Mouse (Mus musculus): Measurements from ENCODE around the gene Tmem25. TPM values are rescaled to one million over a fixed set of nuclear protein-coding genes. Genes with fewer than 3 reads are reported as not detected.

Gene Tmem25
- 20.9 and 22.9 TPM in 2 replicates for polyA plus RNA-seq (2012; rRNA removed)

DNA sequence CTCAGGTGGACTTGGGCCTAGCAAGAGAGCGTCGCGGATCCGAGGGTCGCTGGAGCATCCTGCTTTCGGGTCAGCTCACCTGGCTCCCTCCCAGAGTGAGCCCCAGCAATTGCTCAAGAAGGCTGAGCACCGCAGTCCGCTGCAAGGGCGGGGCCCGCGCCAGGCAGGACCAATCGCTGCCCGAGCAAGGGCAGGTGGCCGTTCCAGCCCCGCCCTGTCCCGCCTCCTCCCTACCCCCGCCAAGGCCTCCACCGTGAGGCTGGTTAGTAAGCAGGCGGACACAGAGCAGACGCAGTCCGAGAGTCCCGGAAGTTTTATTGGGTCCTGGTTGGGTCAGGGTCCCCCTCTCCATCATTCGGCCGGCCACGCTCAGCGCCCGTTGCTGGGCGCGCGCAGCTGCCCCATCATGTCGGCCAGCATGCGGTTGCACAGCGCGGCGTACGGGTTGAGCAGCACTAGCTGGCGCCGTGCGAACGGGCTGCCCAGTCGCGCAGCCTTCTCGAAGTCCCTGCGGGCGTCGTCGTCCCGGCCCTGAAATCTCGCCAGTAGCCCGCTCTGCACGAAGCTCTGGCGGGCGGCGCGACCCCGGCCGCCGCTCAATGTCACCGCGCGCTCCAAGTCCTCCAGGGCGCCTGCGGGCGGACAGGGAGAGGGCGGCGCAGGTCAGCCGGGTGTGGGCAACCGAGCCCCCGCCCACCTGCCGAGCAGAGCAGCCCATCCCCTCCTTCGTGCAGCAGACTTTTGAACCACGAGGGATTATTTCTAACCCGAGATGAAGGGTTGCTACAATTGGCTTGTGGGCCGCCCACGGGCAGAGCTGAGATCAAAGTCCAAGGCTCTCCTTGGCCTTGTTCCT lies at the start of gene Tmem25:
Gene Tmem25 (minus strand): TSS at position 206 of the 856 bp plus-strand sequence.

GRCm38 (mm10) chr9:44802808-44803450 lies 3.8 kb upstream of the Tmem25 start, which contains the start of gene Ttc36:
Gene Ttc36, minus strand, starts transcription at chr9:44803072.

GRCm38 (mm10) chr9:44767101-44768028 lies 31.7 kb downstream of the Tmem25 start, which contains the start of the genes Arcn1 and Ift46:
Gene Arcn1, minus strand, starts transcription at chr9:44767845.
Gene Ift46, plus strand, starts transcription at chr9:44767908.

Other genes starting within 250 kb of the Tmem25 start
- gene Cxcr5, start 237.4 kb downstream of the Tmem25 start, polyA plus RNA-seq (2012; rRNA removed) = 0.28 and 0.31 TPM in 2 replicates
- gene Ddx6, start 194.4 kb downstream of the Tmem25 start, polyA plus RNA-seq (2012; rRNA removed) = 10.3 and 10.7 TPM in 2 replicates
- 0.01 and 0.08 TPM in 2 replicates for gene Treh, start 126.1 kb downstream of the Tmem25 start, polyA plus RNA-seq (2012; rRNA removed)
- gene Phldb1, start 64.1 kb downstream of the Tmem25 start, polyA plus RNA-seq (2012; rRNA removed) = 3.0 and 3.7 TPM in 2 replicates
- gene Arcn1, start 31.5 kb downstream of the Tmem25 start, polyA plus RNA-seq (2012; rRNA removed) = 44.1 and 45.4 TPM in 2 replicates
- 20.5 and 22.6 TPM in 2 replicates for gene Ift46, start 31.4 kb downstream of the Tmem25 start, polyA plus RNA-seq (2012; rRNA removed)
- gene Ttc36, start 3.8 kb upstream of the Tmem25 start, polyA plus RNA-seq (2012; rRNA removed) = 260 and 292 TPM in 2 replicates
- 1.7 and 2.0 TPM in 2 replicates for gene Kmt2a, start 82.0 kb upstream of the Tmem25 start, polyA plus RNA-seq (2012; rRNA removed)
- gene Atp5l, start 121.4 kb upstream of the Tmem25 start, polyA plus RNA-seq (2012; rRNA removed) = 458 and 467 TPM in 2 replicates
- gene Ube4a, start 166.3 kb upstream of the Tmem25 start, polyA plus RNA-seq (2012; rRNA removed) = 8.1 and 8.3 TPM in 2 replicates
- gene Cd3g, start 181.1 kb upstream of the Tmem25 start, polyA plus RNA-seq (2012; rRNA removed) = 0.42 and 0.99 TPM in 2 replicates
- gene Cd3d, start 182.5 kb upstream of the Tmem25 start, polyA plus RNA-seq (2012; rRNA removed) = 0.22 and 0.30 TPM in 2 replicates
- gene Cd3e, start 210.3 kb upstream of the Tmem25 start, polyA plus RNA-seq (2012; rRNA removed) = 0.02 TPM in 1 of 2 replicates, not detected in the other
- 12.8 and 16.9 TPM in 2 replicates for gene Mpzl2, start 240.5 kb upstream of the Tmem25 start, polyA plus RNA-seq (2012; rRNA removed)